Mouse (Mus musculus): ENCODE measurements around the gene Prss48.
"Not testable (repeated sequence)": the region's sequence is repeated elsewhere in the genome, so short reads cannot be mapped to it uniquely, and the experiment has no call there.

The Prss48 gene

DNA sequence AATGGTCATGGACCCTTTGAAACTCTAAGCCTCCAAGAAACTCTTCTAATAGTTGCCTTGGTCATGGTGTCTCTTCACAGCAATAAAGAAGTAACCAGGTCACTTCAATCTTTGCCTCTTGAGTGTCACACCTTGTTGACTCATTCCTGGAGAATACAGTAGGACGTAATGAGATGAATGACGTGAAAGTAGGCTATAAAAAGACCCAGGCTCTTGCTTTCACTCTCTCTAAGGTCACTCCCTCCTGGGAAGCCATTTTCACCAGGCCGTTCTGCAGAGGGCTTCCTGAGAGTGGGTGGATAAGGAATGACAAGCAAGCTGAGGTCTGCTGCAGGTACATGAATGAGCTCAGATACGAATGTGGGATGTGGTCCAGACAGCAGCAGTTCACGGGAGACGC is 9.1 kb upstream of the Prss48 start:
- in situ Hi-C loops (cut with MboI; ENCODE audit: low pct_unique_long_range_greater_than_20kb in 1 of 2, low sequenced_read_pairs in 2 of 2, unreplicated experiment in 1 of 2), result no loop called here

GRCm38 (mm10) chr3:86010618-86011017 is 8.3 kb upstream of the Prss48 start:
- in situ Hi-C loops (cut with MboI; ENCODE audit: low pct_unique_long_range_greater_than_20kb in 1 of 2, low sequenced_read_pairs in 2 of 2, unreplicated experiment in 1 of 2), result no loop called here

- in situ Hi-C loops (cut with MboI; ENCODE audit: low pct_unique_long_range_greater_than_20kb in 1 of 2, low sequenced_read_pairs in 2 of 2, unreplicated experiment in 1 of 2), result no loop called here
Observed at GRCm38 (mm10) chr3:86004751-86005150, 2.5 kb upstream of the Prss48 start.

DNA sequence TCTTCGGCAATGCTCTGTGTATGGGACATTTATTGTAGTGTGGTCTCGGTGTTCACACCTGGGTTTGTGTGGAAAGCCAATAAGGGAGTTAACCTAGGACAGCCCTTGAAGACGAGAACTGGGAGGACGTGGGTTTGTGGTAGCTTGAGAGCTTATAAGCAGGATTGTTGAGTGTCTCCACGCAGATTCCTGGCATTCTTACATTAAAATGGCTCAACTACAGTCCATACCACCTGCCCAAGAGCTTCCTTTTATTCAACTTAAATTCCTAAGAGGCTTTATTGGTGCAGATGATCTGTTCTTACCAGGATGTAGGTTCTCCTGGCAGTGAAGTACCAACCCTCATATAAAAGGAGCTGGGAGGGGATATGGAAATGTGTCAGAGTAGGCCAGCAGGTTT is 649 bp upstream of the Prss48 start:
- in situ Hi-C loops (cut with MboI; ENCODE audit: low pct_unique_long_range_greater_than_20kb in 1 of 2, low sequenced_read_pairs in 2 of 2, unreplicated experiment in 1 of 2), result no loop called here

DNA sequence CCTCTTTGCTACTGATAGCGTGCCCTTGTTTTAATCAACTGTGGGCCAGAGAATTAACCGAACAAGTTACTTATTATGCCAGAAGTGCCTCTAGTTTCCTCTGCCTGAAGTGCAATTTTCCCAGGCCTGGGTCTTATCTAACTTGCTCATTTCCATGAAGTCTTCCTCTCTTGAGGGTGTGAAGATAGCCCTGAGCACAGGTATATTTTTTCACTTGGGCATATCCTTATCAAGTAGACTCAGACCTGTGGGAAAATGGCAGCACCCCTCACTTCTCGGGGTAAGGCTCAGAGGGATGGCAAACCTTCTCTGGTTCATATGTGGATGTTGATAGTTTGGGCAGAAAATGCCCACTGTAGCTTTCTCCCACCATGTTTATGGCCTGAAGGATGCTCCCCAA is 1.0 kb downstream of the Prss48 start:
- in situ Hi-C loops (cut with MboI; ENCODE audit: low pct_unique_long_range_greater_than_20kb in 1 of 2, low sequenced_read_pairs in 2 of 2, unreplicated experiment in 1 of 2), result no loop called here

DNA sequence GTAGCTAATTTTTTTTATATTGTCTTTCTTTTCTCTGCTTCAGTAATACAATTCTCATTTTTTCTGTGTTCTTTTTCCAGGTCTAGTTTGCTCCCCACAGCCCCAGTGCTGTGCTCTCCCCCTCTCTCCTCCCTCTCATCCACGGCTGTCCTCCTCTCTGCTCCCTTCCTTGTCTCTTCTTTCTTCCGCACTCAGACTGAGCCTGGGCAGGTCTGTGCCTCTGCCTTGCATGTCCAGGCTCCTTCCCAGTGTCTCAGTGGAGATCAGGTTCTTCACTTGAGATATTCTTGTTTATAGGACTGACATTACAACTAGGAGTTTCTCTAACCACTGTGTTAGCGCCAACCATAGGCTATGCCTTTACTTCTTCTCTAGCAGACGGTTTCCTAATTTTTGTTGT is 7.6 kb downstream of the Prss48 start:
- in situ Hi-C loops (cut with MboI; ENCODE audit: low pct_unique_long_range_greater_than_20kb in 1 of 2, low sequenced_read_pairs in 2 of 2, unreplicated experiment in 1 of 2), result no loop called here

- in situ Hi-C loops (cut with MboI; ENCODE audit: low pct_unique_long_range_greater_than_20kb in 1 of 2, low sequenced_read_pairs in 2 of 2, unreplicated experiment in 1 of 2), result no loop called here
Observed at GRCm38 (mm10) chr3:85993744-85994143, 8.5 kb downstream of the Prss48 start.

GRCm38 (mm10) chr3:85991802-85992156 is 10.5 kb downstream of the Prss48 start:
- in situ Hi-C loops (cut with MboI; ENCODE audit: low pct_unique_long_range_greater_than_20kb in 1 of 2, low sequenced_read_pairs in 2 of 2, unreplicated experiment in 1 of 2), result no loop called here

DNA sequence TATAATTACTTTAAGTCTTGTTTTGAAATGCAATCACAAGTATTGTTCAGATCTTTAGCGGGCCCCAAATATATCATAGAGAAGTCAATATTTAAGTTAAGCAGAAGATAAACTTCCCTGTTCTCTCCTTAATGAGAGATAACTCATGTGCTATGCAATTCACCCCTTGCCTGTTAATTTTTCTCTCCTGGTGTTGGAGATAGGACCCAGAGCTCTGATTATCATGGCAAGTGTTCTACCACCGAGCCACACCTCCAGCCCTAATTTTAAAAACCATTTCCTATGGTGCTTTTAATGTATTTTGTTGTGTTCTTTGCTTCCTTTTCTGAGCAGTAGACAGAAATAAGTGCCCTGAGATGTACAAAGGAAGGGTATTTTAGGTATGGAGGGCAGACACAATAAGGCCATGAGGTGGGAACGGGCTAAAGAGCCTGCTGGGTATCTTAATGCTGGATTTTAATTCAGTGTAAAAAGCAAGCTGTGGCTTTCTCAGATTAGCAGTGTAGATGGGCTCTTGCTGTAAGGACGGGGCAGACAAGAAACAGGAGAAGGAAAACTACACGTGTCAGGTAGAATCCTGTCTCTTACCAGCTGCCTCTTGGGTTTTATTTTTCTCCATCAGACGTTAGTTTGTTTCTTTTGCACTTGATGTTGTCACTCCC is 11.0 kb downstream of the Prss48 start:
- in situ Hi-C loops (cut with MboI; ENCODE audit: low pct_unique_long_range_greater_than_20kb in 1 of 2, low sequenced_read_pairs in 2 of 2, unreplicated experiment in 1 of 2), result no loop called here

GRCm38 (mm10) chr3:85987225-85987624 is 15.1 kb downstream of the Prss48 start:
- in situ Hi-C loops (cut with MboI; ENCODE audit: low pct_unique_long_range_greater_than_20kb in 1 of 2, low sequenced_read_pairs in 2 of 2, unreplicated experiment in 1 of 2), result no loop called here

DNA sequence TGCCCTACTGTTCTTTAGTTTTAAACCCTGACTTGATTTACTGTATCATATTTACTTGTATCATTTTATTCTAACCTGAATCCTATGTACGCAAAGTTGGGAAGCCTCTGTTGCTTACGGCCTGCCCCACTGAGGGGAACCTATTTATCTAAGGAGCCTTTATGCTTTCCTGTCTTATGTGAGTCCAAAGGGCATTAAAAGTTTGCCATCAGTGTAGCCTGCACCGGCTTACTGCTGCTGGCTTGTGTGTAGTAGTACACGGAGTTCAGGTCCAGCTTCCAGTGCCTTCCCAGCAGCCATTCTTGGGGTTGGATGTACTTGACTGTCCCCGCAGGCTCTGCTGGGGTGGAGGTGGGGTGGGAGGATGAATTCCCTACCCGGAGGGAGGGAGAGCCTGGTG is 17.8 kb downstream of the Prss48 start:
- in situ Hi-C loops (cut with MboI; ENCODE audit: low pct_unique_long_range_greater_than_20kb in 1 of 2, low sequenced_read_pairs in 2 of 2, unreplicated experiment in 1 of 2), result no loop called here

GRCm38 (mm10) chr3:85981761-85982160 is 20.5 kb downstream of the Prss48 start:
- in situ Hi-C loops (cut with MboI; ENCODE audit: low pct_unique_long_range_greater_than_20kb in 1 of 2, low sequenced_read_pairs in 2 of 2, unreplicated experiment in 1 of 2), result not testable (repeated sequence)

GRCm38 (mm10) chr3:85980036-85980435 is 22.3 kb downstream of the Prss48 start:
- in situ Hi-C loops (cut with MboI; ENCODE audit: low pct_unique_long_range_greater_than_20kb in 1 of 2, low sequenced_read_pairs in 2 of 2, unreplicated experiment in 1 of 2), result no loop called here

- in situ Hi-C loops (cut with MboI; ENCODE audit: low pct_unique_long_range_greater_than_20kb in 1 of 2, low sequenced_read_pairs in 2 of 2, unreplicated experiment in 1 of 2), result no loop called here
Observed at GRCm38 (mm10) chr3:85974451-85974850, 27.8 kb downstream of the Prss48 start.

DNA sequence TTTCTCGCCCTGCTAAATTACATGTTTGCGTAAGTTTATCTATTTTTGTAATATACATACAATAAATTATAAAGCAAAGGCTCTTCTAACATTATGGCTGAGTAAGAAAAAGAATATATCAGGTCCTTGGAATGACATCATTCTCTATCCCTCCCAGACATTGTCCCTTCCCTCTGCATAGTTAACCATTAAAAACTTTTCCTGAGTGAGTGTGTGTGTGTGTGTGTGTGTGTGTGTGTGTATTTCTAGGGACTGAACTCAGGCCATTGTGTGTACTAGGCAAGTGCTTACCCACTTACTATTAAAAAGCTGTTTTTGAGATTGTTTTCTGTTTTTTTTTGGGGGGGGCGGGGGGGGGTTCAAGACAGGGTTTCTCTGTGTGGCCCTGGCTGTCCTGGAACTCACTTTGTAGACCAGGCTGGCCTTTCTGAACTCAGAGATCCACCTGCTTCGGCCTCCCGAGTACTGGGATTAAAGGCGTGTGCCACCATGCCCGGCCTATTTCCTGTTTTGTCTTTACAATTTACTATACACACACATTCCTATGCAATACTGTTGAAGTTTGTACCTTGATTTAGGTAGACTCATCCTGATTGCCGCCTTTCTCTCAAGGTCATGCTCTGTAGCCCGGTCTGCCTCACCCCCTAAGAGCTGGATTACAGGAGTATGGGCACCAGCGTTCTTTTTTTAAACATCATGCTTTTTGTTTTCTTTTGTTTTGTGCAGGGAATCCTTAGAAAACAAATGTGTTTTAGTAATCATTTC is 28.7 kb downstream of the Prss48 start:
- in situ Hi-C loops (cut with MboI; ENCODE audit: low pct_unique_long_range_greater_than_20kb in 1 of 2, low sequenced_read_pairs in 2 of 2, unreplicated experiment in 1 of 2), result no loop called here

DNA sequence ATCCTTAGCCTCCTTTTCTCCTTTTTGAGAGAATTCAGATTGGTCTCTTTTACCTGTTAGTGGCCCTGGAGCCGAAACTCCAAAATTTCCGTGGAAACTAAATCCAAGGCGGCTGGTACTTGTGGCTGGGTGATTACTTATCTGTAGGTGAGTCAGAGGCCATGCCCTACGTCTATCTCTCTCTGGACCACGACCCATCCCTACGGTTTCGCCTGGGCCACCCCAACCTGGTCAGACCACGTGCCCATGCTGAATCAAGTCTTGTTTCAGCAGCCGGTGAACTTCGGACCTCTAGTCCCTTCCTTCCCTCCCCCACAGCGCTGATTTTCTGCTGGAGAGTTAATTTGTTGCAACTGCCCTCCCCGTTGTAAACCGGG is 30.7 kb downstream of the Prss48 start:
- in situ Hi-C loops (cut with MboI; ENCODE audit: low pct_unique_long_range_greater_than_20kb in 1 of 2, low sequenced_read_pairs in 2 of 2, unreplicated experiment in 1 of 2), result no loop called here

GRCm38 (mm10) chr3:85970742-85971598 is 31.3 kb downstream of the Prss48 start, which contains the start of gene Sh3d19:
Sh3d19 (plus strand) TSS chr3:85971109.
- in situ Hi-C loops (cut with MboI; ENCODE audit: low pct_unique_long_range_greater_than_20kb in 1 of 2, low sequenced_read_pairs in 2 of 2, unreplicated experiment in 1 of 2), result no loop called here

GRCm38 (mm10) chr3:85969040-85969439 is 33.3 kb downstream of the Prss48 start:
- in situ Hi-C loops (cut with MboI; ENCODE audit: low pct_unique_long_range_greater_than_20kb in 1 of 2, low sequenced_read_pairs in 2 of 2, unreplicated experiment in 1 of 2), result no loop called here

GRCm38 (mm10) chr3:85965479-85965878 is 36.8 kb downstream of the Prss48 start:
- in situ Hi-C loops (cut with MboI; ENCODE audit: low pct_unique_long_range_greater_than_20kb in 1 of 2, low sequenced_read_pairs in 2 of 2, unreplicated experiment in 1 of 2), result no loop called here
